9 mouse cellular contexts compared by ENCODE assay signal in the genomic region with DNA sequence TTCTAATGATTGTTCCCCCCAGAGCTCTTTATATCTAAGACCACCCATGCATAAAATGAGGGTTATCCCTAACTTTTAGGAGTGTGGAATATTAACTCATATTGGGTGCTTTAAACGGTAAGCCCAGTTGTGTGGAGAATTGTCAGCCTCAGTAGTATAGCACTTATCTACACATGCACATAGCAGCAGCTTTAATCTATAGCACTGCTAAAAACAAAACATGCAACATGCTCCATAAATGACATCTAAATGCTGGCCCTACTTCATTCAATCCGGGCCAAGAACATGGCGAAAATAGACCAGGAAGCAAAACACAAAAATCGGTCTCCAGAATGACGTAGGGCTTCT. TPM values are rescaled to one million over a fixed set of nuclear protein-coding genes. Genes with fewer than 3 reads are reported as not detected.
DNase-seq lines count a peak whose midpoint lies in the region; ATAC-seq and TF ChIP-seq lines count a peak whose summit lies in the region.
"Had no signal": no experiment of that assay in that cellular context is flagged by ENCODE, and none has a peak within 500 bp of the region (broad histone marks: within the 10 kb centered on the region; RNA-seq: fewer than 3 reads in every experiment).

No protein-coding gene starts in this region.

- peaks cover 4% of the 10 kb centered on the region; the same call in 1 of the 2 replicates for H3K4me1 ChIP-seq in kidney, adult 2 months (ENCODE audit: control insufficient read depth, insufficient read depth, low read length)
- peaks cover 9% of the 10 kb centered on the region for H3K4me1 ChIP-seq in bone marrow macrophage, adult 2 months (ENCODE audit: control insufficient read depth, insufficient read depth, low read length)
- peaks cover 26% of the 10 kb centered on the region for H3K4me1 ChIP-seq in hindbrain, embryonic 12.5 days
- peaks cover 14% of the 10 kb centered on the region for H3K4me1 ChIP-seq in midbrain, embryonic 11.5 days (ENCODE audit: control insufficient read depth, insufficient read depth, low read length)

- DNase-seq in kidney, adult 2 months = no peak
- DNase-seq in kidney, postnatal 25 days = no peak
- no peak for DNase-seq in midbrain, embryonic 11.5 days (ENCODE audit: low spot score, missing footprints)
- no peak for DNase-seq in frontal cortex, postnatal 25 days (ENCODE audit: low spot score in 2 of 2)
- DNase-seq in thymus, postnatal 14 days = no peak
- DNase-seq in spleen, adult 12 weeks (ENCODE audit: low spot score) = no peak

- TF ChIP-seq CTCF in kidney, adult 2 months (conservative IDR thresholded peaks at IDR 0.05; ENCODE audit: insufficient read depth, insufficient read length, low read depth, low read length) = no peak
- TF ChIP-seq CTCF in bone marrow macrophage, adult 2 months (IDR thresholded peaks at IDR 0.05; ENCODE audit: low read depth, low read length) = no peak

- peak overlapping the region; percentile 88 for H3K4me3 ChIP-seq in kidney, adult 2 months (ENCODE audit: insufficient read depth, low read depth, low read length)
- H3K4me3 ChIP-seq in bone marrow macrophage, adult 2 months (ENCODE audit: insufficient read depth, low read length) = peak overlapping the region; percentile 76
- H3K4me3 ChIP-seq in hindbrain, embryonic 12.5 days = peak overlapping the region; percentile 76
- peak overlapping the region; percentile 90 for H3K4me3 ChIP-seq in midbrain, embryonic 11.5 days (ENCODE audit: low read depth, low read length)

- no peaks in the 10 kb centered on the region for H3K9me3 ChIP-seq in hindbrain, embryonic 12.5 days (replicated peaks)
- no peaks in the 10 kb centered on the region for H3K9me3 ChIP-seq in midbrain, embryonic 11.5 days (ENCODE audit: control insufficient read depth, low read length)

- under 1% methylated on average over 5 of the region's 5 CpGs for WGBS in kidney, adult 2 months
- WGBS in hindbrain, embryonic 12.5 days = 0% methylated on average over 5 of the region's 5 CpGs
- 1% methylated on average over 5 of the region's 5 CpGs for WGBS in midbrain, embryonic 11.5 days

- TF ChIP-seq POLR2A in kidney, adult 2 months (IDR thresholded peaks at IDR 0.05; ENCODE audit: low read depth, low read length) = no peak
- TF ChIP-seq POLR2A in bone marrow macrophage, adult 2 months (IDR thresholded peaks at IDR 0.05; ENCODE audit: borderline replicate concordance, low read depth, low read length) = no peak

- H3K27me3 ChIP-seq in kidney, adult 2 months (replicated peaks; ENCODE audit: control insufficient read depth, insufficient read depth, low read length) = no peaks in the 10 kb centered on the region
- H3K27me3 ChIP-seq in hindbrain, embryonic 12.5 days = no peaks in the 10 kb centered on the region
- H3K27me3 ChIP-seq in midbrain, embryonic 11.5 days (ENCODE audit: control insufficient read depth, insufficient read depth, low read length) = no peaks in the 10 kb centered on the region
- H3K27me3 ChIP-seq: Patski had no signal

- peak overlapping the region; percentile 91 for H3K9ac ChIP-seq in hindbrain, embryonic 12.5 days
- peak overlapping the region; percentile 99 for H3K9ac ChIP-seq in midbrain, embryonic 11.5 days (ENCODE audit: low read length)

- ATAC-seq in hindbrain, embryonic 12.5 days (ENCODE audit: low FRiP score) = no peak
- ATAC-seq in midbrain, embryonic 11.5 days (ENCODE audit: low FRiP score) = peak; percentile 6

- H3K36me3 ChIP-seq in kidney, adult 2 months (ENCODE audit: control insufficient read depth, insufficient read depth, low read length) = peaks cover 19% of the 10 kb centered on the region
- peaks cover 30% of the 10 kb centered on the region for H3K36me3 ChIP-seq in hindbrain, embryonic 12.5 days
- peaks cover 8% of the 10 kb centered on the region for H3K36me3 ChIP-seq in midbrain, embryonic 11.5 days (ENCODE audit: control insufficient read depth, insufficient read depth, low read length)

- H3K27ac ChIP-seq in kidney, adult 2 months (ENCODE audit: insufficient read depth, low read depth, low read length) = peak overlapping the region; percentile 96
- H3K27ac ChIP-seq in bone marrow macrophage, adult 2 months (ENCODE audit: insufficient read depth, low read depth, low read length) = peak overlapping the region; percentile 92
- H3K27ac ChIP-seq in hindbrain, embryonic 12.5 days = peak overlapping the region; percentile 95
- peak overlapping the region; percentile 80 for H3K27ac ChIP-seq in midbrain, embryonic 11.5 days (ENCODE audit: low read depth, low read length)

- H3K4me2 ChIP-seq in hindbrain, embryonic 12.5 days (replicated peaks) = peak overlapping the region; percentile 67
- H3K4me2 ChIP-seq in midbrain, embryonic 11.5 days = peak overlapping the region; percentile 67

RNA-seq across cellular contexts. Expression of a gene that starts 0.6 kb away (rescaled TPM):
- polyA plus RNA-seq in kidney, adult 2 months (2012; rRNA removed) = 560 and 573 TPM in 2 replicates
- polyA plus RNA-seq in bone marrow macrophage, adult 2 months (2012; ENCODE audit: insufficient read depth, insufficient read length, missing spikeins) = 160 and 172 TPM in 2 replicates
- polyA plus RNA-seq in hindbrain, embryonic 12.5 days (2016; fragmentation: Nextera tagmentation; extraction: Ambion mirVana) = 126 and 127 TPM in 2 replicates
- 139 and 142 TPM in 2 replicates for polyA plus RNA-seq in midbrain, embryonic 11.5 days (2014; fragmentation: Nextera tagmentation; extraction: Ambion mirVana)

RNA-seq across cellular contexts. Expression of a gene that starts 13.1 kb away (rescaled TPM):
- 28.2 and 29.3 TPM in 2 replicates for polyA plus RNA-seq in kidney, adult 2 months (2012; rRNA removed)
- polyA plus RNA-seq in bone marrow macrophage, adult 2 months (2012; ENCODE audit: insufficient read depth, insufficient read length, missing spikeins) = 22.2 and 25.8 TPM in 2 replicates
- polyA plus RNA-seq in hindbrain, embryonic 12.5 days (2016; fragmentation: Nextera tagmentation; extraction: Ambion mirVana) = 72.6 and 73.3 TPM in 2 replicates
- 74.2 and 83.7 TPM in 2 replicates for polyA plus RNA-seq in midbrain, embryonic 11.5 days (2014; fragmentation: Nextera tagmentation; extraction: Ambion mirVana)

RNA-seq across cellular contexts. Expression of a gene that starts 18.0 kb away (rescaled TPM):
- polyA plus RNA-seq in kidney, adult 2 months (2012; rRNA removed) = 0.39 TPM in 1 of 2 replicates, not detected in the other
- not detected in 2 replicates for polyA plus RNA-seq in bone marrow macrophage, adult 2 months (2012; ENCODE audit: insufficient read depth, insufficient read length, missing spikeins)
- polyA plus RNA-seq in hindbrain, embryonic 12.5 days (2016; fragmentation: Nextera tagmentation; extraction: Ambion mirVana) = 2.4 and 4.5 TPM in 2 replicates
- polyA plus RNA-seq in midbrain, embryonic 11.5 days (2014; fragmentation: Nextera tagmentation; extraction: Ambion mirVana) = 1.5 and 2.7 TPM in 2 replicates

RNA-seq across cellular contexts. Expression of a gene that starts 18.7 kb away (rescaled TPM):
- polyA plus RNA-seq in kidney, adult 2 months (2012; rRNA removed) = 51.4 and 59.4 TPM in 2 replicates
- polyA plus RNA-seq in bone marrow macrophage, adult 2 months (2012; ENCODE audit: insufficient read depth, insufficient read length, missing spikeins) = 84.2 and 100 TPM in 2 replicates
- 128 and 132 TPM in 2 replicates for polyA plus RNA-seq in hindbrain, embryonic 12.5 days (2016; fragmentation: Nextera tagmentation; extraction: Ambion mirVana)
- 85.6 and 94.7 TPM in 2 replicates for polyA plus RNA-seq in midbrain, embryonic 11.5 days (2014; fragmentation: Nextera tagmentation; extraction: Ambion mirVana)

RNA-seq across cellular contexts. Expression of a gene that starts 34.3 kb away (rescaled TPM):
- polyA plus RNA-seq in kidney, adult 2 months (2012; rRNA removed) = 84.0 and 89.7 TPM in 2 replicates
- polyA plus RNA-seq in bone marrow macrophage, adult 2 months (2012; ENCODE audit: insufficient read depth, insufficient read length, missing spikeins) = 142 and 162 TPM in 2 replicates
- 190 and 196 TPM in 2 replicates for polyA plus RNA-seq in hindbrain, embryonic 12.5 days (2016; fragmentation: Nextera tagmentation; extraction: Ambion mirVana)
- polyA plus RNA-seq in midbrain, embryonic 11.5 days (2014; fragmentation: Nextera tagmentation; extraction: Ambion mirVana) = 209 and 235 TPM in 2 replicates
